Mouse (Mus musculus) myocyte (in vitro differentiated cells): ENCODE data around the gene Irf8. TPM values are rescaled to one million over a fixed set of nuclear protein-coding genes. Genes with fewer than 3 reads are reported as not detected.

Experiments used
- H3K27me3 ChIP-seq: one replicate; pipeline ENCODE4 v1.6.1; 2011; ENCODE audit not compliant: control insufficient read depth, insufficient read depth, insufficient read length
- H3K36me3 ChIP-seq: one replicate; pipeline ENCODE4 v1.6.1; 2011; ENCODE audit not compliant: control insufficient read depth, insufficient read depth
- H3K4me2 ChIP-seq: one replicate; pipeline ENCODE4 v1.6.1; 2011; ENCODE audit warnings: low read depth, control low read depth
- H3K4me3 ChIP-seq: one replicate; pipeline ENCODE4 v1.5.1; 2011; ENCODE audit warnings: mild to moderate bottlenecking, control low read depth, moderate library complexity
- H3K79me2 ChIP-seq: one replicate; pipeline ENCODE4 v1.6.1; 2011; ENCODE audit not compliant: control insufficient read depth, insufficient read depth
- H3ac ChIP-seq: one replicate; pipeline ENCODE4 v1.6.1; 2011; ENCODE audit not compliant: control insufficient read depth, insufficient read length
- CEBPB ChIP-seq: IDR thresholded peaks from 2 replicates; pipeline ENCODE4 v1.6.1; 2011; ENCODE audit warnings: mild to moderate bottlenecking, moderate library complexity; ENCODE audit not compliant: poor library complexity, insufficient read depth, severe bottlenecking
- E2F4 ChIP-seq: IDR thresholded peaks from one replicate; pipeline ENCODE4 v1.6.1; 2011; ENCODE audit warnings: mild to moderate bottlenecking, control low read depth, moderate library complexity; ENCODE audit not compliant: insufficient read depth
- MAX ChIP-seq: IDR thresholded peaks from one replicate; pipeline ENCODE4 v1.6.1; 2011; ENCODE audit warnings: low read depth, mild to moderate bottlenecking, control low read depth
- MYOD1 ChIP-seq, 3 experiments: IDR thresholded peaks; one replicate each; pipeline ENCODE4 v1.6.1; 2011; ENCODE audit warnings: control low read depth in 2 of 3, low read depth in 2 of 3, mild to moderate bottlenecking in 2 of 3, moderate library complexity in 1 of 3; ENCODE audit not compliant: insufficient read length in 2 of 3, control insufficient read depth in 1 of 3
- MYOG ChIP-seq, 3 experiments: IDR thresholded peaks; one replicate each; pipeline ENCODE4 v1.6.1; 2011; ENCODE audit warnings: control low read depth in 2 of 3, low read depth in 2 of 3, mild to moderate bottlenecking in 2 of 3; ENCODE audit not compliant: insufficient read length in 2 of 3, control insufficient read depth in 1 of 3, insufficient read depth in 1 of 3
- POLR2A ChIP-seq: IDR thresholded peaks from one replicate; pipeline ENCODE4 v1.6.1; 2011; ENCODE audit warnings: low read depth, mild to moderate bottlenecking, control low read depth, moderate library complexity; ENCODE audit not compliant: insufficient read length
- POLR2AphosphoS2 ChIP-seq: IDR thresholded peaks from one replicate; pipeline ENCODE4 v1.6.1; 2011; ENCODE audit warnings: low read depth, control low read depth; ENCODE audit not compliant: insufficient read length
- REST ChIP-seq: IDR thresholded peaks from one replicate; pipeline ENCODE4 v1.6.1; 2011; ENCODE audit warnings: mild to moderate bottlenecking, control low read depth, moderate library complexity; ENCODE audit not compliant: insufficient read depth, insufficient read length
- SRF ChIP-seq: IDR thresholded peaks from one replicate; pipeline ENCODE4 v1.6.1; 2011; ENCODE audit warnings: low read depth; ENCODE audit not compliant: control insufficient read depth, insufficient read length
- TCF12 ChIP-seq: IDR thresholded peaks from one replicate; pipeline ENCODE4 v1.6.1; 2011; ENCODE audit warnings: mild to moderate bottlenecking, control low read depth; ENCODE audit not compliant: poor library complexity, insufficient read depth, severe bottlenecking
- TCF3 ChIP-seq: IDR thresholded peaks from one replicate; pipeline ENCODE4 v1.6.1; 2011; ENCODE audit warnings: low read depth, control low read depth; ENCODE audit not compliant: insufficient read length
- USF1 ChIP-seq: IDR thresholded peaks from one replicate; pipeline ENCODE4 v1.6.1; 2011; ENCODE audit warnings: low read depth, mild to moderate bottlenecking, control low read depth, moderate library complexity
- polyA plus RNA-seq: library from polyadenylated mRNA; unstranded; fragments of >200 nt; fragmentation: generic; extraction: Trizol; gene quantifications from one replicate; pipeline ENCODE4 v1.2.1, GENCODE M21; 2012; ENCODE audit warnings: missing spikeins

Irf8 gene
- polyA plus RNA-seq, 1 experiment, result not detected

DNA sequence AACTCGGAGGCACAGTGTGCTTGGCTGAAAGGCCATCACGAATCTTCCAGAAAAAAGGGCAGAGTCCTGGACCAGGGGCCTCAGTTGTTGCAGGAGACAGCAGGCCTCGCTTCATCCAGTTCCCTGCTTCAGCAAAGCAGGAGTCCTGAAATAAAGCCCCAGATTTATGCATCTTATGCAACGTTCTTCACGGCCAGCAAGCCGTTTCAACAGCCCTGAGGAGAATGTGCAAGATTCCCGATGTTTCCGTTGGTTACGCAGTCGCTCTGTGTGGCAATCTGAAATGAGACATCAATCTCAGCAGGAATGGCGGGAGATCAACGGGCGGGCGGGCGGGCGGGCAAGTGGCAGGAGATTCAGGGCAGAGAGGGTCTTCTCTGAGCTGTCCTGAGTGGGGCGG lies 4.8 kb downstream of the Irf8 start:
- Histone ChIP-seq H3K27me3 (peaks cover 87% of the 10 kb centered on the region), H3K4me2 (no peak overlapping the region), H3K79me2 (no peaks in the 10 kb centered on the region), H3K4me3 (no peak overlapping the region), H3ac (no peak overlapping the region), H3K36me3 (no peaks in the 10 kb centered on the region)
- TF ChIP-seq POLR2A (no peak), E2F4 (no peak), MYOD1 (IDR thresholded peaks at IDR 0.05; ENCODE audit: control insufficient read depth in 1 of 3, insufficient read length in 2 of 3, low read depth in 2 of 3) (no peak), CEBPB (no peak), REST (no peak), USF1 (no peak), POLR2AphosphoS2 (no peak), TCF12 (no peak), MAX (no peak), TCF3 (no peak), SRF (no peak), MYOG (IDR thresholded peaks at IDR 0.05; ENCODE audit: control insufficient read depth in 1 of 3, insufficient read depth in 1 of 3, insufficient read length in 2 of 3, low read depth in 2 of 3) (no peak)

DNA sequence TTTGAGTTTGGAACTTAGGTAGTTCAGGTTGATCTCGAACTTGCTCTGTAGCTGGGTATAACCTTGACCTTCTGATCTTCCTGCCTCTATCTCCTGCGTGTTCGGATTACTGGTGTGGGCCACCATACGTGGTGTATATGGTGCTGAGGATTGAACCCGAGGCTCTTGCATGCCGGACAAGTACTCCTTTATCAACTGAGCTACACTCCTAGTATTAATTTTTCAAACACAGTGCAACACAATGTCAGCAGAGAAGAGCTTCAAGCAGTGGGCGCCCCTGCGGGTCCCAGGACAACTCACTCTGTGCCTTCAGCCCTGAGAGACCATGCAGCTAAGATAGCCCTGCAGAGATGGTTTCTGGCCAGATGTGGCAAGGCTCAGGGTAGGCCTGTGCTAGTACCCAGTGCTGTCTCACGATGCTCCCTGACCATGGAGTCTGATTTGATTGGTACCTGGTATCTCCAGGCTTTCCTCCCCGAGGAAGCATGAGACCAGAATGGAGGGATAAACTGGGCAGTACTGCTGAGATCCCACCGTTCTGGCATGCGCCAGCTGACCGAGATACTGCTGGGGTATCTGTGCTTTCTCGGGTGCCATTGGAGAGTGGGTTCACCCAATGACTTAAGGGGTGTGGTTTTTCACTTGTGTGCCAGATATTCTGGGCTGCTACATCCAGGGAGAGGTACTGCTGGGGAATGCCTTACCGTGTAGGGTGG lies 5.8 kb downstream of the Irf8 start:
- Histone ChIP-seq H3ac (no peak overlapping the region), H3K36me3 (no peaks in the 10 kb centered on the region), H3K4me2 (no peak overlapping the region), H3K27me3 (peaks cover 87% of the 10 kb centered on the region), H3K4me3 (no peak overlapping the region), H3K79me2 (no peaks in the 10 kb centered on the region)
- TF ChIP-seq REST (no peak), CEBPB (no peak), MAX (no peak), TCF3 (no peak), POLR2AphosphoS2 (no peak), USF1 (no peak), MYOG (IDR thresholded peaks at IDR 0.05; ENCODE audit: control insufficient read depth in 1 of 3, insufficient read depth in 1 of 3, insufficient read length in 2 of 3, low read depth in 2 of 3) (no peak), SRF (no peak), E2F4 (no peak)

DNA sequence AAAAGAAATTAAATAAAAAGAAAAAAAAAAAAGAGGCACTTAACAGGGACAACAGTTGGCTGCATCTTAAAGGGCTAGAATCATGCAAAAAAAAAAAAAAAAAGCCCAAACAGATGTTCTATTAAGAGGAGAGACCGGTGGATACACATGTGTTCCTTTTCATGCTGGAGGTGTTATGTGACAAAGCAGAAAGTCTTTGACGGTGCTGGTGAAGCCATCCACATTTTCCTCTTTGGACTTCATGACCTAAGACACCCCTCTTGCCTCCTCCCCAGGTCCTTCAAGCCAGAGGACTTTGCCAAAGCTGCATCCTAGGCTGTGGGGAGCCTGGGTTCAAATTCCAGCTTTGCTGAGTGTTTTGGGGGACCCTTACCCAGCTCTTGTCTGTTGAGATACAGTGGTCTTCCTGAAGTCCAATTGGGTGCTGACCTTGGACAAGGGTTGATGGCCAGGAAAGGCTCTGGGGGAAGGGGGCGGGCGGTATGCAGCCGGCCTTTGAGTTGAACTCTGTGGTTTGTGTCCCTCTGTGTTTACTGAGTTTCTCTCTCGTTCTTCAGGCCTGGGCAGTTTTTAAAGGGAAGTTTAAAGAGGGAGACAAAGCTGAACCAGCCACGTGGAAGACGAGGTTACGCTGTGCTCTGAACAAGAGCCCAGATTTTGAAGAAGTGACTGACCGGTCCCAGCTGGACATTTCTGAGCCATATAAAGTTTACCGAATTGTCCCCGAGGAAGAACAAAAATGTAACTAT lies 7.2 kb downstream of the Irf8 start:
- TF ChIP-seq TCF12 (no peak), POLR2AphosphoS2 (no peak), CEBPB (no peak), TCF3 (no peak), USF1 (no peak), REST (no peak), POLR2A (no peak), E2F4 (no peak), MYOD1 (IDR thresholded peaks at IDR 0.05; ENCODE audit: control insufficient read depth in 1 of 3, insufficient read length in 2 of 3, low read depth in 2 of 3) (no peak), MYOG (IDR thresholded peaks at IDR 0.05; ENCODE audit: control insufficient read depth in 1 of 3, insufficient read depth in 1 of 3, insufficient read length in 2 of 3, low read depth in 2 of 3) (no peak), SRF (no peak), MAX (no peak)
- no peak overlapping the region for H3K4me2 ChIP-seq
- no peaks in the 10 kb centered on the region for H3K36me3 ChIP-seq
- H3ac ChIP-seq, result no peak overlapping the region
- H3K27me3 ChIP-seq, result peaks cover 90% of the 10 kb centered on the region
- no peak overlapping the region for H3K4me3 ChIP-seq
- H3K79me2 ChIP-seq, result no peaks in the 10 kb centered on the region

DNA sequence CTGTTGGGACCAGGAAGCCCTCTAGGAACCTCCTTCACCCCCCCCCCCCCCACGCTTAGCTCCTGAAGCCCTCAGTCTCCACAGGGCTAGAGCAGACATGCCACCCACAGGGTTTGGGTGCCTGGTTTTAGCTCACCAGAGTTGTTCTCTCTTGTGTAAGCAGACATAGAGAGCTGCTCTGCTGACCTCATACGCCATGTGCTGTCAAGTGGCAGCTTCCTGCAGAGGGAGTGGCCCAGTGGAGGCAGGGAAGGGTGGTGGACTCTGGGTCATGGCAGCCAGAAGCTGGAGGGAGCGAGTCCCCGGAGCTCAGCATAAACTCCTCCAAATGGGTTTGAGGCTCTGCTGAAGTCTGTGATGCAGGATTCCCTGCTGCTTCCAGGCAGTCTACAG lies 7.7 kb downstream of the Irf8 start:
- H3K27me3 ChIP-seq, result peaks cover 90% of the 10 kb centered on the region
- TF ChIP-seq POLR2A, result no peak
- TF ChIP-seq MAX, result no peak
- TF ChIP-seq MYOD1 (IDR thresholded peaks at IDR 0.05; ENCODE audit: control insufficient read depth in 1 of 3, insufficient read length in 2 of 3, low read depth in 2 of 3), result no peak
- TF ChIP-seq TCF12, result no peak
- no peak for TF ChIP-seq REST

More for the DNA sequence above, 7.7 kb downstream of the Irf8 start:
- H3K4me3 ChIP-seq, result no peak overlapping the region
- H3ac ChIP-seq, result no peak overlapping the region
- no peak overlapping the region for H3K4me2 ChIP-seq
- H3K36me3 ChIP-seq, result no peaks in the 10 kb centered on the region
- H3K79me2 ChIP-seq, result no peaks in the 10 kb centered on the region
